Mouse (Mus musculus) adipocyte (in vitro differentiated cells): ENCODE results near the gene Nol6.

Experiments
- DNase-seq: peaks from one replicate; pipeline ENCODE4 v3.0.0-alpha.2; 2016; ENCODE audit warnings: low spot score

Gene Nol6

GRCm38 (mm10) chr4:41118706-41119292 is 5.5 kb downstream of the Nol6 start:
- DNase-seq = peak; percentile 65

- no peak for DNase-seq
These were observed 7.4 kb downstream of the Nol6 start for GRCm38 (mm10) chr4:41116817-41117216.

- no peak for DNase-seq
These were observed 8.5 kb downstream of the Nol6 start for GRCm38 (mm10) chr4:41115793-41116192.

GRCm38 (mm10) chr4:41115074-41115473 is 9.2 kb downstream of the Nol6 start:
- DNase-seq = no peak

GRCm38 (mm10) chr4:41114358-41115070 is 9.7 kb downstream of the Nol6 start:
- no peak for DNase-seq

- DNase-seq = no peak
These were observed 15.4 kb downstream of the Nol6 start for GRCm38 (mm10) chr4:41108717-41109425.

GRCm38 (mm10) chr4:41107440-41107839 is 16.8 kb downstream of the Nol6 start:
- DNase-seq = no peak

- peak; percentile 80 for DNase-seq
These were observed 21.4 kb downstream of the Nol6 start for GRCm38 (mm10) chr4:41102901-41103300.

GRCm38 (mm10) chr4:41100986-41101385 is 23.3 kb downstream of the Nol6 start:
- DNase-seq = no peak

GRCm38 (mm10) chr4:41098577-41098951 is 25.7 kb downstream of the Nol6 start:
- no peak for DNase-seq

- no peak for DNase-seq
These were observed 26.2 kb downstream of the Nol6 start, which contains the start of gene Aqp3 for GRCm38 (mm10) chr4:41097871-41098576. TSS of gene Aqp3 (minus strand) at chr4:41098183.

GRCm38 (mm10) chr4:41097381-41097780 is 26.9 kb downstream of the Nol6 start:
- DNase-seq = no peak

- DNase-seq = no peak
These were observed 27.5 kb downstream of the Nol6 start for GRCm38 (mm10) chr4:41096794-41097193.

GRCm38 (mm10) chr4:41096169-41096568 is 28.1 kb downstream of the Nol6 start:
- no peak for DNase-seq

- DNase-seq = peak; percentile 20
These were observed 29.9 kb downstream of the Nol6 start for GRCm38 (mm10) chr4:41094361-41094760.

GRCm38 (mm10) chr4:41092958-41093357 is 31.3 kb downstream of the Nol6 start:
- no peak for DNase-seq

GRCm38 (mm10) chr4:41091391-41091790 is 32.9 kb downstream of the Nol6 start:
- no peak for DNase-seq

GRCm38 (mm10) chr4:41089705-41090104 is 34.5 kb downstream of the Nol6 start:
- no peak for DNase-seq

GRCm38 (mm10) chr4:41089189-41089588 is 35.1 kb downstream of the Nol6 start:
- DNase-seq = no peak

GRCm38 (mm10) chr4:41087459-41088298 is 36.6 kb downstream of the Nol6 start:
- no peak for DNase-seq

- DNase-seq = no peak
These were observed 37.3 kb downstream of the Nol6 start for GRCm38 (mm10) chr4:41086947-41087346.

- DNase-seq = no peak
These were observed 39.4 kb downstream of the Nol6 start for GRCm38 (mm10) chr4:41084819-41085218.
